Mouse (Mus musculus) limb, embryonic 14.5 days (tissue): ENCODE data around the gene Ank3. TPM values are rescaled to one million over a fixed set of nuclear protein-coding genes. Genes with fewer than 3 reads are reported as not detected.

Source experiments
- ATAC-seq: fragments of 200-750 bp; cut with Nextera tagmentation; 2 replicates; pipeline ENCODE4 v1.8.0; 2017; ENCODE audit warnings: low read depth, moderate number of reproducible peaks, moderate TSS enrichment; ENCODE audit not compliant: low FRiP score
- DNase-seq: peaks from one replicate; pipeline ENCODE4 v3.0.0-alpha.2; 2015; ENCODE audit warnings: low spot score
- H3K27ac ChIP-seq: fragments of 300-500 bp; sonication (generic); replicated peaks from 2 replicates; pipeline ENCODE4 v1.5.1; 2014; ENCODE audit warnings: low read depth, mild to moderate bottlenecking, low read length, moderate library complexity, mixed read lengths
- H3K27me3 ChIP-seq: fragments of 300-500 bp; sonication (generic); 2 replicates; pipeline ENCODE4 v1.6.1; 2014; ENCODE audit warnings: low read length, mixed read lengths; ENCODE audit not compliant: control insufficient read depth, insufficient read depth
- H3K36me3 ChIP-seq: fragments of 300-500 bp; sonication (generic); 2 replicates; pipeline ENCODE4 v1.6.1; 2014; ENCODE audit warnings: mild to moderate bottlenecking, low read length, moderate library complexity, mixed read lengths; ENCODE audit not compliant: control insufficient read depth, insufficient read depth
- H3K4me1 ChIP-seq: fragments of 300-500 bp; sonication (generic); 2 replicates; pipeline ENCODE4 v1.6.1; 2014; ENCODE audit warnings: antibody characterized with exemption, low read length, mixed read lengths; ENCODE audit not compliant: control insufficient read depth, insufficient read depth
- H3K4me2 ChIP-seq: fragments of 300-500 bp; sonication (generic); replicated peaks from 2 replicates; pipeline ENCODE4 v1.6.1; 2014; ENCODE audit warnings: low read depth, mild to moderate bottlenecking, low read length, moderate library complexity; ENCODE audit not compliant: severe bottlenecking
- H3K4me3 ChIP-seq: fragments of 300-500 bp; sonication (generic); replicated peaks from 2 replicates; pipeline ENCODE4 v1.5.1; 2014; ENCODE audit warnings: low read length
- H3K9ac ChIP-seq: fragments of 300-500 bp; sonication (generic); 2 replicates; pipeline ENCODE4 v1.6.1; 2014; ENCODE audit warnings: mild to moderate bottlenecking, low read depth, low read length, moderate library complexity; ENCODE audit not compliant: severe bottlenecking
- H3K9me3 ChIP-seq: fragments of 300-500 bp; sonication (generic); 2 replicates; pipeline ENCODE4 v1.6.1; 2016; ENCODE audit warnings: low read length; ENCODE audit not compliant: control insufficient read depth
- POLR2A ChIP-seq: fragments of 200-500 bp; IDR thresholded peaks from 2 replicates; pipeline ENCODE4 v1.8.0; 2012; ENCODE audit warnings: inconsistent platforms, mild to moderate bottlenecking, moderate library complexity, borderline replicate concordance; ENCODE audit not compliant: insufficient read depth, insufficient read length; ENCODE audit errors: extremely low read depth
- WGBS: fragments of 180-500 bp; shearing (Covaris S2); extraction: QIAGEN DNeasy Blood & Tissue Kit; methylation state at CpG from one replicate; pipeline ENCODE4 v1.1.7; 2014; 5-methylcytosine and 5-hydroxymethylcytosine counted together
- polyA plus RNA-seq, 2 experiments: library from polyadenylated mRNA; depleted of rRNA in 1 of 2; stranded (reverse) in 1 of 2; unstranded in 1 of 2; fragments of >200 nt; fragmentation: Nextera tagmentation in 1 of 2; extraction: Ambion mirVana in 1 of 2; gene quantifications; 2 replicates each; pipeline versions ENCODE4 v1.2.1 to v1.2.3; 2012 to 2014

Ank3 gene
- polyA plus RNA-seq, 2 experiments = 14.8 to 25.2 TPM

- no peak for DNase-seq
- no peaks in the 10 kb centered on the region for H3K36me3 ChIP-seq
- H3K9ac ChIP-seq = no peak overlapping the region
- H3K27ac ChIP-seq = no peak overlapping the region
- no peaks in the 10 kb centered on the region for H3K4me1 ChIP-seq
- no peak for ATAC-seq
- TF ChIP-seq POLR2A = no peak
- no peaks in the 10 kb centered on the region for H3K9me3 ChIP-seq
- no peaks in the 10 kb centered on the region for H3K27me3 ChIP-seq
- no peak overlapping the region for H3K4me3 ChIP-seq
- 87% methylated on average over 7 of the region's 7 CpGs for WGBS
- H3K4me2 ChIP-seq = no peak overlapping the region
These were observed 146.1 kb downstream of the Ank3 start for GRCm38 (mm10) chr10:69544653-69545052.

GRCm38 (mm10) chr10:69545936-69546335, 147.4 kb downstream of the Ank3 start:
- Histone ChIP-seq H3K4me3 (no peak overlapping the region), H3K9ac (no peak overlapping the region), H3K9me3 (no peaks in the 10 kb centered on the region), H3K27me3 (no peaks in the 10 kb centered on the region), H3K4me1 (no peaks in the 10 kb centered on the region), H3K27ac (no peak overlapping the region), H3K36me3 (no peaks in the 10 kb centered on the region; the same call in 1 of the 2 replicates), H3K4me2 (no peak overlapping the region)
- ATAC-seq = no peak
- 90% methylated on average over 3 of the region's 3 CpGs for WGBS
- TF ChIP-seq POLR2A = no peak
- no peak for DNase-seq

- ATAC-seq = no peak
- no peak for TF ChIP-seq POLR2A
- WGBS = 68% methylated on average over 6 of the region's 6 CpGs
These were observed 148.1 kb downstream of the Ank3 start for GRCm38 (mm10) chr10:69546643-69547042.

GRCm38 (mm10) chr10:69548771-69549170, 150.2 kb downstream of the Ank3 start:
- no peaks in the 10 kb centered on the region for H3K4me1 ChIP-seq
- ATAC-seq = no peak

More at GRCm38 (mm10) chr10:69546643-69547042, 148.1 kb downstream of the Ank3 start:
- Histone ChIP-seq H3K9ac (no peak overlapping the region), H3K4me3 (no peak overlapping the region), H3K9me3 (no peaks in the 10 kb centered on the region), H3K36me3 (no peaks in the 10 kb centered on the region; the same call in 1 of the 2 replicates), H3K4me2 (no peak overlapping the region), H3K27me3 (no peaks in the 10 kb centered on the region), H3K27ac (no peak overlapping the region), H3K4me1 (no peaks in the 10 kb centered on the region)
- DNase-seq = no peak

GRCm38 (mm10) chr10:69549221-69549620, 150.6 kb downstream of the Ank3 start:
- H3K36me3 ChIP-seq = no peaks in the 10 kb centered on the region; the same call in 1 of the 2 replicates
- H3K4me3 ChIP-seq = no peak overlapping the region
- H3K4me1 ChIP-seq = no peaks in the 10 kb centered on the region
- TF ChIP-seq POLR2A = no peak
- H3K27ac ChIP-seq = no peak overlapping the region
- no peak overlapping the region for H3K4me2 ChIP-seq
- WGBS = 89% methylated on average over 4 of the region's 4 CpGs
- no peaks in the 10 kb centered on the region for H3K27me3 ChIP-seq
- H3K9me3 ChIP-seq = no peaks in the 10 kb centered on the region
- ATAC-seq = no peak
- H3K9ac ChIP-seq = no peak overlapping the region
- DNase-seq = no peak

More at GRCm38 (mm10) chr10:69548771-69549170, 150.2 kb downstream of the Ank3 start:
- no peak for TF ChIP-seq POLR2A
- H3K4me2 ChIP-seq = no peak overlapping the region
- no peaks in the 10 kb centered on the region; the same call in 1 of the 2 replicates for H3K36me3 ChIP-seq
- H3K9ac ChIP-seq = no peak overlapping the region
- 83% methylated on average over 3 of the region's 3 CpGs for WGBS
- no peak overlapping the region for H3K27ac ChIP-seq
- no peak for DNase-seq
- no peak overlapping the region for H3K4me3 ChIP-seq
- no peaks in the 10 kb centered on the region for H3K9me3 ChIP-seq
- no peaks in the 10 kb centered on the region for H3K27me3 ChIP-seq

GRCm38 (mm10) chr10:69550824-69551223, 152.3 kb downstream of the Ank3 start:
- H3K9ac ChIP-seq = no peak overlapping the region
- 70% methylated on average over 4 of the region's 4 CpGs for WGBS
- no peak overlapping the region for H3K27ac ChIP-seq
- TF ChIP-seq POLR2A = no peak
- no peaks in the 10 kb centered on the region for H3K27me3 ChIP-seq
- no peak overlapping the region for H3K4me2 ChIP-seq
- no peaks in the 10 kb centered on the region; the same call in 1 of the 2 replicates for H3K36me3 ChIP-seq
- DNase-seq = no peak
- no peaks in the 10 kb centered on the region for H3K4me1 ChIP-seq
- H3K4me3 ChIP-seq = no peak overlapping the region
- no peaks in the 10 kb centered on the region for H3K9me3 ChIP-seq
- no peak for ATAC-seq
